Mouse (Mus musculus): Measurements from ENCODE around the gene Psrc1.

- TF ChIP-seq HCFC1 (IDR thresholded peaks at IDR 0.05; ENCODE audit: borderline replicate concordance, insufficient read depth, low read length) (no peak), MAFK (IDR thresholded peaks at IDR 0.05; ENCODE audit: insufficient read depth, low read depth, low read length) (no peak), ZC3H11A (IDR thresholded peaks at IDR 0.05; ENCODE audit: borderline replicate concordance, low read depth, low read length) (no peak), ZNF384 (IDR thresholded peaks at IDR 0.05; ENCODE audit: low read depth, low read length) (no peak), CHD2 (IDR thresholded peaks at IDR 0.05; ENCODE audit: low read depth, low read length) (no peak)
These were observed 2.5 kb downstream of the Psrc1 start for GRCm38 (mm10) chr3:108386186-108386585.

Data from ES-E14 (cell line).